Mouse (Mus musculus) C2C12 (cell line): ENCODE data around the gene Tap1.

ENCODE experiments used
- CEBPB ChIP-seq: IDR thresholded peaks from one replicate; pipeline ENCODE4 v1.6.1; 2011; ENCODE audit warnings: low read depth, mild to moderate bottlenecking, control low read depth, moderate library complexity
- CTCF ChIP-seq: IDR thresholded peaks from one replicate; pipeline ENCODE4 v1.5.1; 2011; ENCODE audit not compliant: control insufficient read depth, insufficient read depth, insufficient read length
- FOSL1 ChIP-seq: IDR thresholded peaks from one replicate; pipeline ENCODE4 v1.8.0; 2011; ENCODE audit warnings: mild to moderate bottlenecking, low read length; ENCODE audit not compliant: poor library complexity, insufficient read depth, severe bottlenecking
- MAX ChIP-seq: IDR thresholded peaks from one replicate; pipeline ENCODE4 v1.6.1; 2011; ENCODE audit warnings: mild to moderate bottlenecking, control low read depth
- MYOD1 ChIP-seq: IDR thresholded peaks from one replicate; pipeline ENCODE4 v1.6.1; 2011; ENCODE audit warnings: low read depth; ENCODE audit not compliant: control insufficient read depth, insufficient read length

DNA sequence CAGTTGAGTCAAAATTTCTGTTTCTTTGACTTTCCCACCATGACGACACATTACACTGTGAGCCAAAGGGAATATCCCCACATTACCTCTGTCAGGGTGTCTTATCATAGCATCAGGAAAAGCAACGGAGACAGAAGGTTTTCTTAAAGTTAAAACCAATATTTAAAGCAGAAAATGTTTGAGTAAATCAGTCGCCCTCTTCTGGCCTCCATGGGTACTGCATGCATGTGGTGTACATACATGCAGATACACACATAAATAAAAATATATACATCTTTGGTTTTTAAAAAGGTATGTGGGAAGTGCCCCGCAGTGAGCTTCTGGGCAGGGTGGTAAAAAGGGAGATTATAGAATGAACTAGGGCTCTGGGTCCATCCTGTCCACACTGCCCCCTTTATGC is 10.2 kb upstream of the Tap1 start:
- TF ChIP-seq MYOD1: no peak
- no peak for TF ChIP-seq CTCF
- TF ChIP-seq CEBPB: no peak
- TF ChIP-seq FOSL1: no peak
- TF ChIP-seq MAX: no peak
